In the genomic region with DNA sequence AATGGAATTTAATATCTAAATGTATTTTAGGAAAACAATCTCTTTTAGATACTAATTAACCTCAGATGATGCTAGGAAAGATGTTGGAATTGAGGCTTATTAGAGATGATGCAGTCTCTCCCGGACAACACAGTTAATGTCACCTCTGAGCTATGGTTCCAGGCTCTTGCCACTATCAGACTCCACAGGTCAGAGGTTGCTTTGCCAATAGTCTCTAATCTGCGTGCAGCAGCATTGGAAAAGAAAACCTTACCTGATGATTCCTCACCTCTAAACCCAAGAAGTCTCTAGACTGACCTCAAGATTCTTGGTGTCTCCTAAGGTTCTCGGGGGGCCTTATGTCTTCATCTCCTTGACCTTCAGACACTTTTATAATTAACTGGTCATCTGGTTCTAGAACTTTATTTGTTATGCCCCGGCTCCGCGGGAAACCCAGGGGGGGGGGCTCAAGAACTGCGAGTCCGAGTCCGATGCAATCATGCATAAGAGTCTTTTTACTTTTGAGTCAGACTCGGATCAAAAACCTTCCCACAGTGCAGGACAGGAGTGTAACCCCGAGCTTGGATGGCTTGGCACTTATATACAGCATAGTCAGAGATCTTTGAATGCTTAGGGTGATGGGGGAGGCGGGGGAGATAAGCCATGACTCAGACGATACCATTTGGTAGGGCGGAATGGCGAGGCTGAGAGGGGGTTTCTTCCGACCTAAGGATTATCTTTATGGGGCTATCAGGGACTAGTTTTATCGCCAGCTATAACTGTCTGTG, we compare ENCODE assay signal across 10 mouse cellular contexts.
DNase-seq lines count a peak whose midpoint lies in the region; ATAC-seq and TF ChIP-seq lines count a peak whose summit lies in the region.
"Had no signal": no experiment of that assay in that cellular context is flagged by ENCODE, and none has a peak within 500 bp of the region (broad histone marks: within the 10 kb centered on the region; RNA-seq: fewer than 3 reads in every experiment).

No protein-coding gene starts in this region.

- H3K36me3 ChIP-seq in forebrain, embryonic 12.5 days (replicated peaks) = no peaks in the 10 kb centered on the region
- no peaks in the 10 kb centered on the region for H3K36me3 ChIP-seq in limb, embryonic 11.5 days (ENCODE audit: control insufficient read depth, insufficient read depth, low read length)
- no peaks in the 10 kb centered on the region for H3K36me3 ChIP-seq in neural tube, embryonic 12.5 days

- H3K9me3 ChIP-seq in forebrain, embryonic 12.5 days = no peaks in the 10 kb centered on the region
- no peaks in the 10 kb centered on the region for H3K9me3 ChIP-seq in limb, embryonic 11.5 days (ENCODE audit: control insufficient read depth, low read length)
- no peaks in the 10 kb centered on the region for H3K9me3 ChIP-seq in neural tube, embryonic 12.5 days

- H3K27me3 ChIP-seq in forebrain, embryonic 12.5 days = peaks cover 46% of the 10 kb centered on the region
- peaks cover 13% of the 10 kb centered on the region for H3K27me3 ChIP-seq in limb, embryonic 11.5 days (ENCODE audit: control insufficient read depth, insufficient read depth, low read length)
- 0 out of 2 replicates have a peak, but pooled peaks cover 9% of the 10 kb centered on the region for H3K27me3 ChIP-seq in neural tube, embryonic 12.5 days (replicated peaks)

- H3K9ac ChIP-seq in forebrain, embryonic 12.5 days = no peak overlapping the region
- H3K9ac ChIP-seq in limb, embryonic 11.5 days (ENCODE audit: low read length) = no peak overlapping the region
- no peak overlapping the region for H3K9ac ChIP-seq in neural tube, embryonic 12.5 days

- no peak for TF ChIP-seq CTCF in layer of hippocampus, adult 2 months (conservative IDR thresholded peaks at IDR 0.05)

- peak overlapping the region; percentile 3; the same call in 1 of the 2 replicates for H3K4me3 ChIP-seq in layer of hippocampus, adult 2 months
- H3K4me3 ChIP-seq in forebrain, embryonic 12.5 days (replicated peaks) = 0 out of 2 replicates have a peak overlapping the region, but pooled peaks have one; percentile 15
- H3K4me3 ChIP-seq in limb, embryonic 11.5 days (ENCODE audit: low read depth, low read length) = peak overlapping the region; percentile 10; the same call in 1 of the 2 replicates
- no peak overlapping the region; the same call in 1 of the 2 replicates for H3K4me3 ChIP-seq in neural tube, embryonic 12.5 days

- DNase-seq in layer of hippocampus, adult 2 months (ENCODE audit: low spot score in 2 of 2) = no peak
- no peak for DNase-seq in layer of hippocampus, adult 9-10 months (ENCODE audit: low spot score)
- peak; percentile 21 for DNase-seq in limb, embryonic 11.5 days (ENCODE audit: low spot score)
- no peak for DNase-seq in layer of hippocampus, adult 11-12 months (ENCODE audit: low spot score)
- no peak for DNase-seq in left cerebral cortex, postnatal 14 days (ENCODE audit: low spot score in 2 of 2)
- DNase-seq in gastrocnemius, adult 8-10 months (ENCODE audit: low spot score in 2 of 2) = no peak
- DNase-seq: cerebellum, adult 9-11 months; kidney, adult 8-10 months had no signal

- peak overlapping the region; percentile 38 for H3K4me2 ChIP-seq in forebrain, embryonic 12.5 days
- peak overlapping the region; percentile 12; the same call in 1 of the 2 replicates for H3K4me2 ChIP-seq in limb, embryonic 11.5 days (ENCODE audit: low read depth, severe bottlenecking)
- peak overlapping the region; percentile 43 for H3K4me2 ChIP-seq in neural tube, embryonic 12.5 days (replicated peaks)

- 8% methylated on average over 17 of the region's 17 CpGs for WGBS in forebrain, embryonic 12.5 days
- whole genome bisulfite sequencing in limb, embryonic 11.5 days = 5% methylated on average over 17 of the region's 17 CpGs
- WGBS in neural tube, embryonic 12.5 days = 9% methylated on average over 17 of the region's 17 CpGs

- intact Hi-C loops in left cerebral cortex, postnatal 14 days (cut with DNase I) = no loop called here

- peaks cover 9% of the 10 kb centered on the region; the same call in 1 of the 2 replicates for H3K4me1 ChIP-seq in forebrain, embryonic 12.5 days
- H3K4me1 ChIP-seq in limb, embryonic 11.5 days (ENCODE audit: control insufficient read depth, insufficient read depth, low read length) = no peaks in the 10 kb centered on the region
- H3K4me1 ChIP-seq in neural tube, embryonic 12.5 days = 0 out of 2 replicates have a peak, but pooled peaks cover 5% of the 10 kb centered on the region

- peak overlapping the region; percentile 61 for H3K27ac ChIP-seq in layer of hippocampus, adult 2 months
- no peak overlapping the region for H3K27ac ChIP-seq in forebrain, embryonic 12.5 days
- no peak overlapping the region for H3K27ac ChIP-seq in limb, embryonic 11.5 days (replicated peaks; ENCODE audit: low read depth, low read length)
- H3K27ac ChIP-seq in neural tube, embryonic 12.5 days = no peak overlapping the region

- no peak for ATAC-seq in forebrain, embryonic 12.5 days (ENCODE audit: low FRiP score)
- no peak for ATAC-seq in limb, embryonic 11.5 days (ENCODE audit: insufficient number of reproducible peaks, low FRiP score, low TSS enrichment, low read depth)
- no peak for ATAC-seq in neural tube, embryonic 12.5 days (ENCODE audit: low FRiP score, low read depth)
